Mouse (Mus musculus) megakaryocyte progenitor cell, adult 5-6 weeks (primary cell): ENCODE results near the gene Adamts9. TPM values are rescaled to one million over a fixed set of nuclear protein-coding genes. Genes with fewer than 3 reads are reported as not detected.

Experiments used
- ATAC-seq: replicated peaks from 2 replicates; pipeline ENCODE4 v1.8.0; 2016; ENCODE audit warnings: mild to moderate bottlenecking, moderate TSS enrichment, inconsistent platforms; ENCODE audit not compliant: poor library complexity
- total RNA-seq, 2 experiments: library from RNA; stranded (forward) in 1 of 2; stranded (reverse) in 1 of 2; fragments of 157-497, 149-512 nt in 1 of 2; fragments of 200-1000 nt in 1 of 2; gene quantifications; 2 replicates each; pipeline versions ENCODE4 v1.2.3 to v1.2.4; 2015 to 2017

Gene Adamts9
- total RNA-seq, 2 experiments from 2014 or later: not detected

- ATAC-seq: no peak
These were observed 73.6 kb downstream of the Adamts9 start for GRCm38 (mm10) chr6:92869582-92870219.

DNA sequence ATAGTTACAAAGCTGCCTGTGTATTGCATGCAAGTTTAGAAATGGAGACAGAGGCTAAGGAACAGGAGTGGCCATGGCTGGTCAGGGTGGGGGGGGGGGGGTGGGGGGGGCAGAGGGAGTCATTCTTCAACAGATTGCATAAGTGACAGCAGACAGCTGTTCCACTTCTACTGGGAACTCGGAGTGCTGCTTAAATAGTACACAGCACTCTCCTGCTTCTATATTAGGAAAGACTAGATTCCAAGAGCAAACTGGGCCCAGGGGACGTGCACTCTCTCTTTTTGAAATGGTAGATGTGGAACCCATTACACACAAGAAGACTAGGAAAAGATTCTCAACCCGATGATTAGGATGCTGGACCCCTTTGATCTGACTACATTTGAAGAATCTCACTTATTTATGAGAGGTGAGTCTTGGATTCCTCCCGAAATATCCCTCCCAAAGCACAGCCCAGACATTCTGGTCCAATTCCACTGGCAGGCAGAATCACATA, 74.2 kb downstream of the Adamts9 start, which contains the start of gene Gm15737:
Gene Gm15737, plus strand, starts transcription at position 269 of the 493 bp plus-strand sequence.
- no peak for ATAC-seq

DNA sequence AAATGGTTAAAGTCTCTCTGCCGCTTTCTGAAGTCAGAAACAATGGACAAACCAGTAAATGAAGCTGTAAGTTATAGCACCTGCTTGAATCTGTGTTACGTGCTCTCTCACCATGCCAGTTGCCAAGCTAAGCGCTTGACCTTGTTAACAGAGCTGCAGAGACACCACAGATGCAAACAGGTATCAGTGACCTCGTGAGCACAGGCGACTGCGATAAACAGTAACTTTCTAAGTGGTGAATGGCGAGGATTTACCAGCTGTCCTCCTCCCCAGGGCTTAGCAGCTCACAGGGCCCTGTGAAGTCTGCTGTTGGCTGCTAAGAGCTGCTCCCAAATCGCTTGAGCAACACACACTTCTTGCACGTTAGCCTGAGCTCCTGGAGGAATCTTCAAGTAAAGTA, 80.7 kb downstream of the Adamts9 start:
- no peak for ATAC-seq

- ATAC-seq: no peak
These were observed 82.9 kb downstream of the Adamts9 start for GRCm38 (mm10) chr6:92860285-92860912.

DNA sequence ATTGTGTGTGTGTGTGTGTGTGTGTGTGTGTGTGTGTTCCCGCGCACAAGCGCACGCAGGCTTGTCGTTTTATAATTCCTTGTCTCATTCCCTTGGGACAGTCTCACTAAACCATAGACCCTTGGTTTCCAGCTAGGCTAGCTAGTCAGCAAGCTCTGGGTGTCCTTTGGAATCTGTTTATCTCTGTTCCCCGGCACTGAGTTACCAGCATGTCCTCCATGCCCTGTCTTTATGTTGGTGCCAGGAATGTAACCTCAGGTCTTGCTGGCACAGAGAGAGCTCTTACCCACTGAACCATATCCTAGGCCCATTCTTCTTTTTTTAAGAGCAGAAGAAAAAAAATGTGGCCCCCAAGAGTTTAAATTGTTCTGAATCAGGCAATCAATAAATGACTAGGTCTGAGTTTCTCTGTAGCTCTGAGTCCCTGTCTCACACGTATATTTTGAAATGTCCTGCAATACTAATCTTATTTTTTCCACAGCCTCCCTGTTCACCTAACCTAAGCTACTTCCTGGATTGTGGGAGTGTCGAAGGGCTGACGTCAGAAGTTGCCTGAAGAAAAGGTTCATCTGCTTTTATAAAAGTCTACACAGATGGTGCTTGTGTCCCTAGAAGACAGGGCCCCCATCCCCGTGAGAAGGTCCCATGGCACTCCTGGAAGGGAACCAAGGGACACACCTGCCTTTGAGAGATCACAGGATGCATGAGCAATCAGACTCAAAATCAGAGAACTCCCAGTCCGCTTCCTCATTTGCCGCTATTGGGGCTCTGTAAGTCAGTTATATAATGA, 84.4 kb downstream of the Adamts9 start:
- ATAC-seq: no peak

DNA sequence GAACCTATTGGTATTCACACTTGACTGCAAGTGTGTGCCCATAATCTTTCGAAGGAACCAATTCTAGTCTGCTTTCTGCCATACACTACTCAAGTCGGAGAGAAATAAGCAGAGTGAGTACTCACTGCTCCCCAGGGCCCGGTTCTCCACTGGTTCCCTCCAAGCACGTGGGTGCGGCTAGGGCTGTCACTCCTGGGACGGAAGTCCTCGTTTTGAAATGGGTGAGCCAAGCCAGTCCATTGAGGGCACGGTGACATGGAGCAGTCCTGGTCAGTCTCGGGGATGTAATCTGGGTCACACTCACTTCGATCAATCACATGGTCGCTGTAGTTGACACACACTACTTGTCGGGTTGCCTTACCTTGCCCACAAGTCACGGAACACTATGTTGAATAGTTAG, 85.5 kb downstream of the Adamts9 start:
- ATAC-seq: no peak

GRCm38 (mm10) chr6:92854873-92855272, 88.4 kb downstream of the Adamts9 start:
- ATAC-seq: no peak

DNA sequence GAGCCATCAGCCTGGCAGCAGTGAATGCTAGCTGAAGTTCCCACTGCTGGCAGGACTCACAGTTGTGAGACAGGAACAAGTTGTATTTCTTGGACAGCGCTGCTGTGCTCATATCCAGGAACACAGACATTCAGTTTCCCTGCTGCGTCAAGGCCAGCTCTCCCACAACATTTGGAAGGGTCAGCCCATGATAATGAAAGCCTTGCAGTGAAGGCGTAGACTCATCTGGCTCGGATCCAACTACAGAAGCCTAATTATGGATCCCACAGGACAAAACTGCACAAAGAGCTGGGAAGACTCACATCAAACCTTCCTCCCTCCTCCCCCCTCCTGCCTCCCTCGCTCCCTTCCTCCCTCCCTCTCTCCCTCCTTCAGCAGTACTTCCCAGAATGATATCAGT, 93.0 kb downstream of the Adamts9 start:
- no peak for ATAC-seq

- ATAC-seq: no peak
These were observed 94.1 kb downstream of the Adamts9 start for GRCm38 (mm10) chr6:92849208-92849607.

DNA sequence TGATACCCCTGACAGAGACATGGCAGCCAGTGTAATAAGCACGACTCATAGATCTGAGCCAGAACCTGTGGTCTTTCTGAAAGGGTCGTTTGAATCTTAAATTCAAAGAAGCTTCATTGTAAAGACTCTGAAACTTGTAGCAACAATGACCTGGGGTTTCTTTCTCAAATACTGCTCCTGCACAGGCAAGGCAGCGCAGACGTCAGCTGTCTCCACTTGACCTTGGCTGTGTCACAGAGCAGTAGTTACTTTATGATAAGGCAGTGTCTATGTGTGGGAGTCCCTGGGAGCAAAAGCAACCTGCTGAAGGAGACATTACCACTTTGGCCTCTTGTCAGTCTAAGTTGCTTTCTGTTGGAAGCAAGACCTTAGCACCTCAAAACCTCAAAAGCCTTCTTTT, 96.7 kb downstream of the Adamts9 start:
- no peak for ATAC-seq

DNA sequence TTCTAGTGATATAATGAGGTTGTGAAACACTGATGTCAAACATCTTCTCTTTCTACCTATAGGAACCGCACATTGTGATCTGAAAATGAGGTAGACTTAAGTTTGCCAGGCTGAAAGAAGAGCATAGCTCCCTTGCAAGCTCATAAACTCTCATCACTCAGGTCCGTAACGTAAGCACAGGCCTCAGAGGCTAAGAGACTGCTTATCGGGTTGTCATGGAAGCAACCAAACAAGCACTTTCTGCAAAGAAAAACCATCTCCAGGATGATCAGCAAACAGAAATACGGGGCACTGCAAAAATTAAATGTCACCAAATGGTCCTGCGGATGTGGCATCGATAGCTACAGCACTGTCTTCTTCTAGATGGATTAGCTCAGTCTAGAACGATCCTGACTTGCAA, 97.4 kb downstream of the Adamts9 start:
- ATAC-seq: no peak

DNA sequence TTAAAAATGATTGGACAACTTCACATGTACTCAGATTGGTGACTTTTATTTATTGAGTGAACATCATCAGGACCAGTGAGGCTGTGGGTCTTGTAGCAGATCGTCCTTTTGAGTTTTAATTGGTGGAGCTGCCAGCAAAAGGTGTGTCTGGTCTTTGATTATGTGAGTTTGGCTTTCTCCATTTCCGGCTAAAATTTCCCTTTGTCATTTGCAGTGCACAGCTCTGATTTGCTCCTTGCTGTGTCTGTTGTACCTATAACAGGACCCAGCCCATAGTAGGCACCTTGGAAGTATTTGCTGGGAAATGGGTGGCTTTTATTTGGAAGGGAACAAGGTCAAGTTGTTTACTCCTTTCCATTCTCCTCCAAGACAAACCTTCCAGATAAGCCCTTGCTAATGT, 99.8 kb downstream of the Adamts9 start:
- no peak for ATAC-seq

GRCm38 (mm10) chr6:92842000-92842399, 101.3 kb downstream of the Adamts9 start:
- ATAC-seq: no peak

GRCm38 (mm10) chr6:92831106-92831505, 112.2 kb downstream of the Adamts9 start:
- ATAC-seq: no peak

DNA sequence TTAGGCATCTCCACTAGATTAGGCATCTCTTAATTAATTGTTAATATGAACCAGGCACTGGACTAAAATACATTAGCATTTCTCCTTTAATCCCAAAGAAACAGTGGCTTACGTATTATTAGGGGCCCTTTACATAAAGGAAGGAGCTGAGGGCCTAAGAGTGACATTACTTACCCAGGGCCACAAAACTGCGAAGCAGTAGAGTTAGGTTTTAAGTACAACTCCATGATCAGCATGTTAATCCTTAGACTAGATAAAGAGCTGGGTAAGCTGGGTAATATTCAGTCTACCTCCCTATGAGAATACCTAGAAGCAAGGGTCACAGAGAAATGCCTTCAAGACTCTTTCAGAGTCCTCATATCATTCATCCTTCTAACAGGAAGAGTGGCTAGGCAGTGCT, 114.1 kb downstream of the Adamts9 start:
- no peak for ATAC-seq

GRCm38 (mm10) chr6:92827360-92827759, 115.9 kb downstream of the Adamts9 start:
- ATAC-seq: no peak

- ATAC-seq: no peak
These were observed 116.7 kb downstream of the Adamts9 start for GRCm38 (mm10) chr6:92826561-92826960.

DNA sequence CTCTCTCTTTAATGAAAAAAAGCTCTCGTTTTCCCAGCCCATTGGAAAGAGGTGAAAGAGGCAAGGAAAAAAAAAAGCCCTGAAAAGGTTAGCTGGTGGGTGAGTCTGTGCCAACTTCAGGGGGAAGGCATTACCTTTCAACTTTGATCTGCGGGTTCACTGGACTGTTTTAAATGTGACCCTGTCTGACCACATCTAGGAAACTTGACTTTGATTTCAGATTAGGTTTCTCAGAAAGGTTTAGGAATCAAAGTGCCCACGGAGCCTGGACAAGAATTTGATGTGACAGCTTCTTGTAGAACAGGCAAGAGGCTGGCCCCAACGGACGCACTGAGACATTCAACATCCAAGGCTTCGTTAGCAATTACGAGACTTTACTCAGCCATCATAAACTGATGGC, 119.3 kb downstream of the Adamts9 start:
- ATAC-seq: no peak

- no peak for ATAC-seq
These were observed 121.3 kb downstream of the Adamts9 start for GRCm38 (mm10) chr6:92822006-92822405.

DNA sequence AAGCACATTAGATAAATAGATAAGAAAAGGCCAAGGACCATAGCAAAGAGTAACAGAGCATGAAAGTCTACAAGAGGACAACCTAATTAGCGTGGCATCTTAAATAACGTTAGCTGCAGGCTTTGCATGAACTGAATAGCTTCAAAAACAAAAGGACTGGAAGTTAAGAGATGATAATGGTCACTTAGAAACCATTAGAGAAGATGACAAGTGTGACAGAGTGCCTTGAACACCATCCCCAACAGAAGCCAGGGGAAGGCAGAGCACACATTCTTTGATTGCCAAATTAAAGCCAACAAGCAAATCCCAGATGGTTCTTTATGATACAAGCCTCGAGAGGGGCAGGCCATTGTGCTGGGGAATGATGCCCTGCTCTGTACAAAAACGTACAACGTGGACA, 121.7 kb downstream of the Adamts9 start:
- no peak for ATAC-seq

DNA sequence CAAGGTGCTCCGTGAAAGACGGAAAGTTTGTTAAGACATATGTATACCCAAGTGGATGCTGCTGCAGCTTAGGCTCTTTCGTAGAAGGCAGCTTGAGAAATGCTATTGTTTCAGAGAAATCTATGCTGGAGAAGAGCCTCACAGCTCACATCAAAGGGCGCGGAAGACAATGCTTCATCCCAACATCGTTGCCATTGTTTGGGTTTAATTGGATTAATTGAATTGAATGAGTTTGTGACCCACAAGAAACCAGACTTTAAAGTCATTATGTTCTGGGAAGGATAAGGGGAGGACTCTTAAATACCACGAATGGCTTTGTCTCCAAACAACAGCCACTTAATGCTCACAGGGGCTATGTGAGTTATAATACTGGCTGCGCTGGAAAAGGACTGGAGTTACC, 125.6 kb downstream of the Adamts9 start:
- no peak for ATAC-seq

DNA sequence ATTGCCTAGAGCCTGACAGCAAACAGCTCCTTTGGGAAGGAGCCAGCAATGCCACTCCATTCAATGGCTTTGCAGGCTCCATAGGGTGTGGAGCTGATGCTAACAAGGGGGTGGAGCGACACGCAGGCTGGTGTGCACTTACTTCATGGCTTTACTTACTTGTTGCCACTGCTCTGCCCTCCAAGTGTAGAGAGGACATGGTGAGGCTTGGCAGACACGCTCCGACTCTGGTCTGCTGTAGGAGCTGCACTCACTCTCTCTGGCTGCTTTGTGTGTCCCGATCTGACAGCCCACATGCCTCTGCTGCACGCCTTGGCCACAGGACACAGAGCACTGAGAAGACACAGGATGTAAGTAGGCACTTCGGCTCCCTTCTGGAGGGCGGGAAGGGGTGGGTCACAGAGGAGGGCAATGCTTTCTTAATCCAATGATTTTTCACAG, 127.0 kb downstream of the Adamts9 start, which contains the start of gene A730049H05Rik:
Gene A730049H05Rik, plus strand, starts transcription at position 168 of the 441 bp plus-strand sequence.
- no peak for ATAC-seq
